Mouse (Mus musculus): Measurements from ENCODE around the gene Rhod.

Rhod gene

GRCm38 (mm10) chr19:4450666-4451065, 11.4 kb upstream of the Rhod start:
- DNase-seq (ENCODE audit: extremely low spot score): no peak

GRCm38 (mm10) chr19:4449230-4449629, 10.0 kb upstream of the Rhod start:
- DNase-seq (ENCODE audit: extremely low spot score): no peak

- DNase-seq (ENCODE audit: extremely low spot score): no peak
Observed at GRCm38 (mm10) chr19:4447445-4447844, 8.2 kb upstream of the Rhod start.

- DNase-seq (ENCODE audit: extremely low spot score): no peak
Observed at GRCm38 (mm10) chr19:4446661-4447420, 7.6 kb upstream of the Rhod start.

- peak; percentile 71 for DNase-seq (ENCODE audit: extremely low spot score)
Observed at GRCm38 (mm10) chr19:4442408-4442807, 3.2 kb upstream of the Rhod start.

GRCm38 (mm10) chr19:4441621-4442161, 2.5 kb upstream of the Rhod start:
- peak; percentile 51 for DNase-seq (ENCODE audit: extremely low spot score)

- peak; percentile 60 for DNase-seq (ENCODE audit: extremely low spot score)
Observed at GRCm38 (mm10) chr19:4441090-4441591, 1.9 kb upstream of the Rhod start.

GRCm38 (mm10) chr19:4440222-4440621, 990 bp upstream of the Rhod start:
- DNase-seq (ENCODE audit: extremely low spot score): peak; percentile 38

GRCm38 (mm10) chr19:4438791-4439160, 456 bp downstream of the Rhod start:
- DNase-seq (ENCODE audit: extremely low spot score): no peak

GRCm38 (mm10) chr19:4437886-4438285, 1.3 kb downstream of the Rhod start:
- DNase-seq (ENCODE audit: extremely low spot score): no peak

- DNase-seq (ENCODE audit: extremely low spot score): no peak
Observed at GRCm38 (mm10) chr19:4436254-4436653, 3.0 kb downstream of the Rhod start.

- no peak for DNase-seq (ENCODE audit: extremely low spot score)
Observed at GRCm38 (mm10) chr19:4434999-4435398, 4.2 kb downstream of the Rhod start.

GRCm38 (mm10) chr19:4433756-4434155, 5.5 kb downstream of the Rhod start:
- DNase-seq (ENCODE audit: extremely low spot score): no peak

GRCm38 (mm10) chr19:4430091-4430620, 9.1 kb downstream of the Rhod start:
- DNase-seq (ENCODE audit: extremely low spot score): no peak

- DNase-seq (ENCODE audit: extremely low spot score): peak; percentile 35
Observed at GRCm38 (mm10) chr19:4425610-4426366, 13.4 kb downstream of the Rhod start.

GRCm38 (mm10) chr19:4423021-4423420, 16.2 kb downstream of the Rhod start:
- no peak for DNase-seq (ENCODE audit: extremely low spot score)

GRCm38 (mm10) chr19:4422581-4422980, 16.7 kb downstream of the Rhod start:
- DNase-seq (ENCODE audit: extremely low spot score): no peak

GRCm38 (mm10) chr19:4420153-4420910, 18.9 kb downstream of the Rhod start:
- no peak for DNase-seq (ENCODE audit: extremely low spot score)

GRCm38 (mm10) chr19:4419711-4420110, 19.5 kb downstream of the Rhod start:
- DNase-seq (ENCODE audit: extremely low spot score): no peak

GRCm38 (mm10) chr19:4417713-4418112, 21.5 kb downstream of the Rhod start:
- DNase-seq (ENCODE audit: extremely low spot score): no peak

- DNase-seq (ENCODE audit: extremely low spot score): peak; percentile 44
Observed at GRCm38 (mm10) chr19:4417183-4417582, 22.0 kb downstream of the Rhod start.

- no peak for DNase-seq (ENCODE audit: extremely low spot score)
Observed at GRCm38 (mm10) chr19:4414631-4415030, 24.6 kb downstream of the Rhod start.

All from embryo, embryonic 9.5 days (tissue).